Mouse (Mus musculus) lung, postnatal 36 days (tissue): ENCODE data around the gene Ehbp1.

Experiments used
- DNase-seq: peaks from one replicate; pipeline ENCODE4 v3.0.0; 2022; ENCODE audit warnings: mixed read lengths

The Ehbp1 gene

GRCm38 (mm10) chr11:22342242-22343207 is at the start of gene Ehbp1:
TSS of gene Ehbp1 (minus strand) at chr11:22342292.
- peak; percentile 19 for DNase-seq

- DNase-seq = peak; percentile 15
Observed at GRCm38 (mm10) chr11:22387472-22388098, 45.5 kb upstream of the Ehbp1 start.

GRCm38 (mm10) chr11:22383532-22383931 is 41.4 kb upstream of the Ehbp1 start:
- no peak for DNase-seq

GRCm38 (mm10) chr11:22374811-22375210 is 32.7 kb upstream of the Ehbp1 start:
- no peak for DNase-seq

GRCm38 (mm10) chr11:22373290-22373674 is 31.2 kb upstream of the Ehbp1 start:
- DNase-seq = no peak

- DNase-seq = no peak
Observed at GRCm38 (mm10) chr11:22372609-22373289, 30.7 kb upstream of the Ehbp1 start.

GRCm38 (mm10) chr11:22369841-22370240 is 27.7 kb upstream of the Ehbp1 start:
- no peak for DNase-seq

- no peak for DNase-seq
Observed at GRCm38 (mm10) chr11:22368621-22369020, 26.5 kb upstream of the Ehbp1 start.

GRCm38 (mm10) chr11:22366486-22366885 is 24.4 kb upstream of the Ehbp1 start:
- no peak for DNase-seq

- no peak for DNase-seq
Observed at GRCm38 (mm10) chr11:22353962-22354621, 12.0 kb upstream of the Ehbp1 start.

- no peak for DNase-seq
Observed at GRCm38 (mm10) chr11:22349945-22350344, 7.9 kb upstream of the Ehbp1 start.

- no peak for DNase-seq
Observed at GRCm38 (mm10) chr11:22348536-22348910, 6.4 kb upstream of the Ehbp1 start.

GRCm38 (mm10) chr11:22347651-22348535 is 5.8 kb upstream of the Ehbp1 start:
- DNase-seq = no peak

- DNase-seq = no peak
Observed at GRCm38 (mm10) chr11:22327302-22327910, 14.7 kb downstream of the Ehbp1 start.

- DNase-seq = no peak
Observed at GRCm38 (mm10) chr11:22317824-22318411, 24.2 kb downstream of the Ehbp1 start.

- DNase-seq = no peak
Observed at GRCm38 (mm10) chr11:22315801-22316200, 26.3 kb downstream of the Ehbp1 start.

- no peak for DNase-seq
Observed at GRCm38 (mm10) chr11:22301164-22301563, 40.9 kb downstream of the Ehbp1 start.

GRCm38 (mm10) chr11:22289164-22289563 is 52.9 kb downstream of the Ehbp1 start:
- no peak for DNase-seq

GRCm38 (mm10) chr11:22287513-22287900 is 54.6 kb downstream of the Ehbp1 start:
- DNase-seq = no peak

- peak; percentile 98 for DNase-seq
Observed at GRCm38 (mm10) chr11:22286885-22287512, 55.1 kb downstream of the Ehbp1 start.
